Mouse (Mus musculus): ENCODE results near the gene Ect2. TPM values are rescaled to one million over a fixed set of nuclear protein-coding genes. Genes with fewer than 3 reads are reported as not detected.

Ect2 gene
- total and polyA plus RNA-seq, 2 experiments from 2014 or later: 8.6 to 14.7 TPM

GRCm38 (mm10) chr3:27067206-27067605 is 86.5 kb downstream of the Ect2 start:
- H3K36me3 ChIP-seq (replicated peaks; ENCODE audit: control insufficient read depth, insufficient read depth, low read length): no peaks in the 10 kb centered on the region
- no peak for DNase-seq (ENCODE audit: low spot score)
- ATAC-seq (ENCODE audit: insufficient read depth, low read depth): no peak
- H3K9ac ChIP-seq (replicated peaks; ENCODE audit: low read depth, low read length): no peak overlapping the region
- H3K27ac ChIP-seq (ENCODE audit: low read depth): no peak overlapping the region
- H3K9me3 ChIP-seq (replicated peaks; ENCODE audit: control insufficient read depth, low read length): no peaks in the 10 kb centered on the region
- H3K4me2 ChIP-seq (ENCODE audit: low read depth, low read length): no peak overlapping the region
- no peaks in the 10 kb centered on the region for H3K27me3 ChIP-seq (ENCODE audit: control insufficient read depth, insufficient read depth, low read length)
- H3K4me3 ChIP-seq (ENCODE audit: low read depth, low read length): no peak overlapping the region
- no peaks in the 10 kb centered on the region for H3K4me1 ChIP-seq (ENCODE audit: control insufficient read depth, insufficient read depth)
- TF ChIP-seq CTCF (IDR thresholded peaks at IDR 0.05; ENCODE audit: low read depth) (0 out of 2 replicates have a peak, but pooled peaks have one; percentile 6), EP300 (IDR thresholded peaks at IDR 0.05; ENCODE audit: low read depth) (no peak)

DNA sequence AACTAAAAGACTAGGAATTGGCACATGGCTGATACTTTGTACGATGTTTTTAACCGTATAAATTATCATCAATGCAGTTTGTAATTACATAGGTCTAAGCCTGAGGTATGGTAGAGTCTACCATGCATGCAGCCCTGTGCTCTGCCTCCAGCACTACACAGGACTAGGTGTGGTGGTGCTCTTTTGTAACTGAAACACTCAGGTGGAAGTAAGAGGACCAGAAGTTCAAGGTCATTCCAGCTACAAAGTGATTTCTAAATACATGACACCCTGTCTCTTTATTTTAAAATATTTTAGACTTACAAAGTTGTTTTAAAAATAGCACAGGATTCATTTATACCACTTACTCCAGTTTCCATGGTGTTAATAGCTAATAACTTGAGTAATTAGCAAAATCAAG is 88.8 kb downstream of the Ect2 start:
- H3K9me3 ChIP-seq (replicated peaks; ENCODE audit: control insufficient read depth, low read length): no peaks in the 10 kb centered on the region
- no peaks in the 10 kb centered on the region for H3K27me3 ChIP-seq (ENCODE audit: control insufficient read depth, insufficient read depth, low read length)
- no peak overlapping the region for H3K4me2 ChIP-seq (ENCODE audit: low read depth, low read length)
- H3K27ac ChIP-seq (ENCODE audit: low read depth): no peak overlapping the region
- H3K4me1 ChIP-seq (ENCODE audit: control insufficient read depth, insufficient read depth): no peaks in the 10 kb centered on the region
- TF ChIP-seq EP300 (IDR thresholded peaks at IDR 0.05; ENCODE audit: low read depth) (no peak), CTCF (IDR thresholded peaks at IDR 0.05; ENCODE audit: low read depth) (no peak)
- 82% methylated on average over 2 of the region's 2 CpGs for WGBS
- no peak overlapping the region for H3K9ac ChIP-seq (replicated peaks; ENCODE audit: low read depth, low read length)
- H3K36me3 ChIP-seq (replicated peaks; ENCODE audit: control insufficient read depth, insufficient read depth, low read length): no peaks in the 10 kb centered on the region
- ATAC-seq (ENCODE audit: insufficient read depth, low read depth) (no peak), DNase-seq (ENCODE audit: low spot score) (no peak)
- no peak overlapping the region for H3K4me3 ChIP-seq (ENCODE audit: low read depth, low read length)

GRCm38 (mm10) chr3:27063399-27064260 is 90.0 kb downstream of the Ect2 start:
- 77% methylated on average over 11 of the region's 11 CpGs for WGBS
- no peak overlapping the region for H3K9ac ChIP-seq (replicated peaks; ENCODE audit: low read depth, low read length)
- TF ChIP-seq EP300 (IDR thresholded peaks at IDR 0.05; ENCODE audit: low read depth): no peak
- no peak for TF ChIP-seq CTCF (IDR thresholded peaks at IDR 0.05; ENCODE audit: low read depth)
- H3K36me3 ChIP-seq (replicated peaks; ENCODE audit: control insufficient read depth, insufficient read depth, low read length): no peaks in the 10 kb centered on the region
- ATAC-seq (ENCODE audit: insufficient read depth, low read depth) (no peak), DNase-seq (ENCODE audit: low spot score) (no peak)
- no peak overlapping the region for H3K4me3 ChIP-seq (ENCODE audit: low read depth, low read length)
- H3K9me3 ChIP-seq (replicated peaks; ENCODE audit: control insufficient read depth, low read length): no peaks in the 10 kb centered on the region
- no peaks in the 10 kb centered on the region for H3K27me3 ChIP-seq (ENCODE audit: control insufficient read depth, insufficient read depth, low read length)
- no peaks in the 10 kb centered on the region for H3K4me1 ChIP-seq (ENCODE audit: control insufficient read depth, insufficient read depth)
- no peak overlapping the region for H3K4me2 ChIP-seq (ENCODE audit: low read depth, low read length)
- H3K27ac ChIP-seq (ENCODE audit: low read depth): no peak overlapping the region

DNA sequence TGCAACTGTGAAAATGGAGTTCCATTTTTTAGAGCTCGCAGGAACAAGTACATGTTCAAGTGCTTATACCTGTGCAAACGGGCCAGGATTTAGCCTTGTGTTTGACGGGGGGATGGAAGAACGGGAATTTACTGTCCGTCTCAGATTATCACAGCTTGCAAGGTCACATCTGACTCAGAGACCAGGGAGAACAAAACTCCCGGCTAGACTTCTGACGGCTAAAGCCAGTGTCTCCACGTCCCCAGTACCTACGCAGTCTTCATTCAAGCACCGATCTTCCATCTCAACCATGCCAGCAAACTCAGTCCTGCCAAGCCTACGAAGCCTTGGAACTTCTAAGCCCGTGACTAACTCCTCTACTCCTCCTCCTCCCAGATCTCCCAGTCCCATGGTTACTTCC is 93.2 kb downstream of the Ect2 start:
- H3K4me2 ChIP-seq (ENCODE audit: low read depth, low read length): no peak overlapping the region
- H3K4me1 ChIP-seq (ENCODE audit: control insufficient read depth, insufficient read depth): no peaks in the 10 kb centered on the region
- H3K27ac ChIP-seq (ENCODE audit: low read depth): no peak overlapping the region
- 80% methylated on average over 12 of the region's 12 CpGs for WGBS
- DNase-seq (ENCODE audit: low spot score): no peak
- H3K36me3 ChIP-seq (replicated peaks; ENCODE audit: control insufficient read depth, insufficient read depth, low read length): no peaks in the 10 kb centered on the region
- TF ChIP-seq CTCF (IDR thresholded peaks at IDR 0.05; ENCODE audit: low read depth) (no peak), EP300 (IDR thresholded peaks at IDR 0.05; ENCODE audit: low read depth) (no peak)
- no peak overlapping the region for H3K9ac ChIP-seq (replicated peaks; ENCODE audit: low read depth, low read length)
- no peaks in the 10 kb centered on the region for H3K9me3 ChIP-seq (replicated peaks; ENCODE audit: control insufficient read depth, low read length)
- H3K27me3 ChIP-seq (ENCODE audit: control insufficient read depth, insufficient read depth, low read length): no peaks in the 10 kb centered on the region
- ATAC-seq (ENCODE audit: insufficient read depth, low read depth): no peak
- H3K4me3 ChIP-seq (ENCODE audit: low read depth, low read length): no peak overlapping the region

GRCm38 (mm10) chr3:27059529-27060322 is 94.0 kb downstream of the Ect2 start:
- H3K27me3 ChIP-seq (ENCODE audit: control insufficient read depth, insufficient read depth, low read length): no peaks in the 10 kb centered on the region
- WGBS: 82% methylated on average over 12 of the region's 12 CpGs
- no peaks in the 10 kb centered on the region for H3K4me1 ChIP-seq (ENCODE audit: control insufficient read depth, insufficient read depth)
- TF ChIP-seq EP300 (IDR thresholded peaks at IDR 0.05; ENCODE audit: low read depth): no peak
- no peak for TF ChIP-seq CTCF (IDR thresholded peaks at IDR 0.05; ENCODE audit: low read depth)
- no peak overlapping the region for H3K4me3 ChIP-seq (ENCODE audit: low read depth, low read length)
- DNase-seq (ENCODE audit: low spot score): no peak
- H3K36me3 ChIP-seq (replicated peaks; ENCODE audit: control insufficient read depth, insufficient read depth, low read length): no peaks in the 10 kb centered on the region
- H3K4me2 ChIP-seq (ENCODE audit: low read depth, low read length): no peak overlapping the region
- no peak overlapping the region for H3K9ac ChIP-seq (replicated peaks; ENCODE audit: low read depth, low read length)
- H3K9me3 ChIP-seq (replicated peaks; ENCODE audit: control insufficient read depth, low read length): no peaks in the 10 kb centered on the region
- ATAC-seq (ENCODE audit: insufficient read depth, low read depth): no peak
- no peak overlapping the region for H3K27ac ChIP-seq (ENCODE audit: low read depth)

All from heart, postnatal 0 days (tissue).